Mouse (Mus musculus) heart, embryonic 11.5 days (tissue): ENCODE results near the gene Prpf3. TPM values are rescaled to one million over a fixed set of nuclear protein-coding genes. Genes with fewer than 3 reads are reported as not detected.
A peak's percentile ranks its signal among the peaks of the same experiment; 100 is the strongest.
"Not testable (repeated sequence)": the region's sequence is repeated elsewhere in the genome, so short reads cannot be mapped to it uniquely, and the experiment has no call there.

Experiments
- ATAC-seq: fragments of 200-750 bp; cut with Nextera tagmentation; replicated peaks from 2 replicates; pipeline ENCODE4 v1.8.0; 2017; ENCODE audit warnings: moderate library complexity; ENCODE audit not compliant: insufficient number of reproducible peaks, low FRiP score, low TSS enrichment
- H3K27ac ChIP-seq: fragments of 300-500 bp; sonication (generic); 2 replicates; pipeline ENCODE4 v1.5.1; 2014; ENCODE audit warnings: mild to moderate bottlenecking, low read depth, low read length
- H3K27me3 ChIP-seq: fragments of 300-500 bp; sonication (generic); 2 replicates; pipeline ENCODE4 v1.6.1; 2014; ENCODE audit warnings: mild to moderate bottlenecking, low read length, mixed read lengths; ENCODE audit not compliant: control insufficient read depth, insufficient read depth
- H3K36me3 ChIP-seq: fragments of 300-500 bp; sonication (generic); 2 replicates; pipeline ENCODE4 v1.6.1; 2014; ENCODE audit warnings: mild to moderate bottlenecking, low read length, moderate library complexity, mixed read lengths; ENCODE audit not compliant: control insufficient read depth, insufficient read depth
- H3K4me1 ChIP-seq: fragments of 300-500 bp; sonication (generic); 2 replicates; pipeline ENCODE4 v1.6.1; 2014; ENCODE audit warnings: low read length; ENCODE audit not compliant: control insufficient read depth, insufficient read depth
- H3K4me2 ChIP-seq: fragments of 300-500 bp; sonication (generic); 2 replicates; pipeline ENCODE4 v1.6.1; 2014; ENCODE audit warnings: mild to moderate bottlenecking, moderate library complexity
- H3K4me3 ChIP-seq: fragments of 300-500 bp; sonication (generic); 2 replicates; pipeline ENCODE4 v1.5.1; 2014; ENCODE audit warnings: low read depth, low read length
- H3K9ac ChIP-seq: fragments of 300-500 bp; sonication (generic); 2 replicates; pipeline ENCODE4 v1.6.1; 2014; ENCODE audit warnings: mild to moderate bottlenecking, low read depth, low read length, moderate library complexity
- H3K9me3 ChIP-seq: fragments of 300-500 bp; sonication (generic); replicated peaks from 2 replicates; pipeline ENCODE4 v1.6.1; 2016; ENCODE audit warnings: low read length; ENCODE audit not compliant: control insufficient read depth
- WGBS: fragments of 180-500 bp; shearing (Covaris S2); extraction: QIAGEN DNeasy Blood & Tissue Kit; methylation state at CpG from one replicate; pipeline ENCODE4 v1.1.7; 2014; ENCODE audit not compliant: insufficient replicate concordance; 5-methylcytosine and 5-hydroxymethylcytosine counted together
- polyA plus RNA-seq: library from polyadenylated mRNA; unstranded; fragments of >200 nt; fragmentation: Nextera tagmentation; extraction: Ambion mirVana; gene quantifications from 2 replicates; pipeline ENCODE4 v1.2.1, GENCODE M21; 2014

Gene Prpf3
- 40.5 and 40.6 TPM in 2 replicates for polyA plus RNA-seq

DNA sequence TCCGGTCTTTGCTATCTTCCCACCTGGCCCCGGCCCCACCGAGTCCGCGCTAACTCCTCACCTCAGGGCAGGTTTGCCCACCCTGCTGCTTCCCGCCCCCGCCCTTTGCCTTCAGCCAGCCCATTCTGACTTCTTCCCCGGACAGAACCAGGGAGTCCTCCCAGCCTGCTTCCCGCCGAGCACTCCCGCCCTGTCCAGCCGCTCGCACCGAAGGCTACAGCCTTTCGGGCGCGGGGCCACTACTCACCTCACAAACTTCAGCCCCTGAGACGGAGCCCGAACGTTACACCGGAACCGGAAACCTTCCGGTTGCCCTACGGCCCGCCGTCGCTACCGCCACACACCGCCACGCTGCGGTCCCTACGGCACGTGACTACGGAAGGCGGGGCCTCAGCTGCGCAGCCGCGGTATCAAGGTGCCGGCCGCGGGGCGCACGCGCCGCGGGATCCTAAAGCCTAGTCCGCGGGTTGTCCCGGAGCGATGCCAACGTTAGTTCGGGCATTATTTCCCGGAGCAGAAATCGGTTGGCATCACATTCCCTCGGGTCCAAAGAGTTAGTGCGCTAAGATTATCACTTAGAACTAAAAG, at the start of gene Prpf3:
Prpf3 (minus strand) TSS at position 384 of the 588 bp plus-strand sequence.
- no peaks in the 10 kb centered on the region for H3K27me3 ChIP-seq
- peaks cover 11% of the 10 kb centered on the region; the same call in 1 of the 2 replicates for H3K4me1 ChIP-seq
- H3K36me3 ChIP-seq = peaks cover 14% of the 10 kb centered on the region
- no peaks in the 10 kb centered on the region for H3K9me3 ChIP-seq
- peak within 1 kb of the TSS; percentile 89 for H3K9ac ChIP-seq
- peak within 1 kb of the TSS; percentile 88 for H3K4me3 ChIP-seq
- peak within 1 kb of the TSS; percentile 74 for H3K4me2 ChIP-seq
- ATAC-seq = peak; percentile 96
- peak within 1 kb of the TSS; percentile 60 for H3K27ac ChIP-seq
- under 1% methylated on average over 56 of the region's 56 CpGs for WGBS

DNA sequence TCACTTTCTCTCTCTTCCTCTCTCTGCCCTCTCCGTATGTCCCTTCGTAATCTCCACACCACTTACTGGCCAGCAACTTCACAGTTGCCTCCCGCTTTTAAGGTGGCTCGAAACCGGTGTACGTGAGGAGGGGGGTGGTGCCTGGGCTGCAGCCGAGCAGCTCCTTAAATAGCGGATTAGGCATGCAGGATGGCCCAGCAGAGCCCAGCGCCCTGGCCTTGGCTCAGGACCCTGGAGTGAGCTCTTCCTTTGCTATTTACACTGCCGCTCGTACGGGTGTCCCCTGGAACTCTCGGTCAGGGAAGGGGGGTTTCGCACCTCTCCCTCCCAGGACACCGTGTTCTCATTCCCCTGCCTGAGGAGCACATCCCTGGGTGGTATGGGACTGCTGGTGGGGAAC, 48.9 kb upstream of the Prpf3 start, which contains the start of gene Car14:
Car14 (minus strand) TSS at position 124 of the 400 bp plus-strand sequence.
- Histone ChIP-seq H3K36me3 (no peaks in the 10 kb centered on the region), H3K4me3 (peak within 1 kb of the TSS; percentile 48), H3K4me2 (peak within 1 kb of the TSS; percentile 90), H3K9me3 (no peaks in the 10 kb centered on the region), H3K4me1 (peaks cover 35% of the 10 kb centered on the region), H3K27ac (peak within 1 kb of the TSS; percentile 69), H3K27me3 (no peaks in the 10 kb centered on the region), H3K9ac (peak within 1 kb of the TSS; percentile 72)
- 2% methylated on average over 15 of the region's 15 CpGs for WGBS
- peak; percentile 44; the same call in 1 of the 2 replicates for ATAC-seq

DNA sequence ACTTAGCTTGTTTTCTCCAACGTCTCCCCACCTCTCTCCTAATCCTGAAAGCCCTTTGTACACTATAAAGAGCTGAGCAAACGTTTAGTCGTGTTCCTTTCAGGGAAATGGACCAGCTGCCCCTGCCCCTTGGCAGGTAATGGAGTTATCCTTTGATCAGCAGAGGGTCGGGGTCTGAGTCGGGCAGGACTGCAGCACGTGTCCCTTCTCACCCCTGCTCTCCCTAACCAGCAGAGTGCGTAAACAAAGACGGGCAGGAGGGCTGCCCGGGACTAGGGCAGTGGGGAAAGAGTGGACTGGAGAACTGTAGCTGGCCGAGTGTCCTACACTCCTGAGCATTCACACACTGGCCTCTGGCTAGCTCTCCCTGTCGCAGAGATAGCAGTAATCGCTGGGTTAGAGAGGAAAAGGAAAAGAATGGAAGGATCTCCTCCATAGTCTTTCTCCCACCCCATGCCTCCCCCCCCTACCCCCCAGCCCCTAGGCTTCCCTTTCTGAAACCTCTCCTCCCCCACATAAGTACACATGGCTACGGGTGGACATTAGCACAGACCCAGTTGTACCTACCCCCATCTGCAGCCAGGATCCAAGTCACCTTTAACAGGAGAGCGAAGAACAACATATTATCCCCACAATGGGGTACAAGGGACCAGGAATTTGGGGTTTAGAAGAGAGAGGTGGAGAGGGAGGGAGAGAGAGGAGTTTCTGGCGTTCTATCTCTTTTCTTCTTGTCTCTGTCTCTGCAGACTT, 48.2 kb upstream of the Prpf3 start:
- Histone ChIP-seq H3K27me3 (no peaks in the 10 kb centered on the region), H3K9ac (peak overlapping the region; percentile 72), H3K4me3 (peak overlapping the region; percentile 48), H3K4me1 (peaks cover 35% of the 10 kb centered on the region), H3K9me3 (no peaks in the 10 kb centered on the region), H3K4me2 (peak overlapping the region; percentile 90), H3K27ac (peak overlapping the region; percentile 69), H3K36me3 (no peaks in the 10 kb centered on the region)
- WGBS = 2% methylated on average over 15 of the region's 15 CpGs
- ATAC-seq = no peak

DNA sequence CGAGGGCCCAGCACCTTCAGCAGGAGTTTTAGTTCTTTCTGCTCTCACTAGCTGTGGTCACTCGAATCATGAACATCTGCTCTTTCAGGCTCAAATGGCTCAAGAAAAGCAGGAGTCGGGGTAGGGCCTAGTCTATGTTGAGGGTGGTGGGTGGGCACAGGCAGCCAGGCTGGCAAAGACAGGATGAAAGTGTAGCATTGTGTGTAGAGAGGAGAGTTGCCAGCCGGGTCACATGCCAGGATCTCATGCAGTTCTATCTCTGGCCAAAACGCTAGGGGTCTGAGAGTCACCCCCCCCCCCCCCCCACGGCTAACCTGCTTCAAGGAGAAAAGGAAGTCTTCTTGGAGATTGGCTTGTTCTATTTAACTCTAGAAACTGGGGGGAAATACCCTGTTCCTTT, 47.0 kb upstream of the Prpf3 start:
- Histone ChIP-seq H3K4me3 (no peak overlapping the region; the same call in 1 of the 2 replicates), H3K4me1 (peaks cover 35% of the 10 kb centered on the region), H3K27ac (0 out of 2 replicates have a peak overlapping the region, but pooled peaks have one; percentile 41), H3K9me3 (no peaks in the 10 kb centered on the region), H3K9ac (peak overlapping the region; percentile 39), H3K27me3 (no peaks in the 10 kb centered on the region), H3K4me2 (peak overlapping the region; percentile 90), H3K36me3 (no peaks in the 10 kb centered on the region)
- 37% methylated on average over 6 of the region's 6 CpGs for WGBS
- ATAC-seq = no peak

DNA sequence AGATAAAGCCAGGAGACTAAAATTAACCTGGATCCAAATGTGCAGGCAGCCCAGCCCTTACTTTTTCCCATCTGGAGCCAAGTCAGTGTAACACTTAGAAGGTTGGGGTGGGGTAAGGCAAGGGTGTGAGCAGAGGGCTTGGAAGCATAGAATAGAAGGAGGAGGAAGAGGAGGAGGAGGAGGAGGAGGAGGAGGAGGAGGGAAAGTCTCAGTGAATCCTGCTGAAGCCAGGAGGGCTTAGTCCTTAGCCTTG, 46.6 kb upstream of the Prpf3 start:
- H3K27ac ChIP-seq = 0 out of 2 replicates have a peak overlapping the region, but pooled peaks have one; percentile 41
- no peaks in the 10 kb centered on the region for H3K36me3 ChIP-seq
- no peaks in the 10 kb centered on the region for H3K27me3 ChIP-seq
- H3K4me3 ChIP-seq = 0 out of 2 replicates have a peak overlapping the region, but pooled peaks have one; percentile 2
- H3K4me2 ChIP-seq = peak overlapping the region; percentile 90
- ATAC-seq = no peak
- no peaks in the 10 kb centered on the region for H3K9me3 ChIP-seq
- H3K4me1 ChIP-seq = peaks cover 35% of the 10 kb centered on the region
- H3K9ac ChIP-seq = peak overlapping the region; percentile 39

DNA sequence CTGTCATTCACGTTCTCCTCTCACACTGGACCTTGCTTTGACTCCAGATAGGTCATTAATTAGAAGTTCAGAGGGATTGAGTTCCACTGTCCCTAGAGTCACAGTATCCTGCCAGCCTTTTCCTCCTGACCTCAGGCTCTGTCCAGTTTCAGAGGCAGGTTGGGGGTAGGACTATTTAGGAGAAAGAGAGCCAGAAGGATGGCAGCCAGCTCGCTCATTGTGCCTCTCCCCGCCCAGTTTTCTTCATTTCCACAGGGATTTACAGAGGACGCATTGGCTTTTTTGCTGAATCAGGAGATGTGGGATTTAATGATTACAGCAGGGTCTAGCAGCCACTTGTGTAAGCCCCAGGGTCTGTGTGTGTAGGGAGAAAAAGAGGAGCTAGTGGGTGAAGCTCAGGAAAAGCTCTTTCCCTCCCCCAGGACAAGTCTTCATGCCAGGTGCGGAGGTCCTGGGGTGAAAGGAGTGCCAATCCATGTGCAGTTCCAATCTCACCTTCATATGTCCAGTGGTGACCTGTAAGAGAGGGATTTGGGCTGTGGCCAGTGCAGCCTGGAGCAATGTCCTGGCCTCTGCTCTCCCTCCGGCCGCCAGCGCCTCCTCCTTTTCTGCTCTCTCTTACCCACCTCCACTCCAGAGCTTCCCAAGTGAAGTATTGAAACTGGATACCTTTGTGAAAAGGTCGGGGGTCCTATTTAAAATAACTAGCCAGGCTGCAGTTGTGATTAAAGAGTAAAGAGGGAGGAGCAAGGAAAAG, 46.1 kb upstream of the Prpf3 start:
- 0 out of 2 replicates have a peak overlapping the region, but pooled peaks have one; percentile 41 for H3K27ac ChIP-seq
- H3K4me3 ChIP-seq = no peak overlapping the region
- peaks cover 35% of the 10 kb centered on the region for H3K4me1 ChIP-seq
- H3K9me3 ChIP-seq = no peaks in the 10 kb centered on the region
- peak overlapping the region; percentile 39; the same call in 1 of the 2 replicates for H3K9ac ChIP-seq
- peak overlapping the region; percentile 90 for H3K4me2 ChIP-seq
- H3K36me3 ChIP-seq = no peaks in the 10 kb centered on the region
- no peaks in the 10 kb centered on the region for H3K27me3 ChIP-seq
- WGBS = 63% methylated on average over 9 of the region's 9 CpGs
- ATAC-seq = no peak

DNA sequence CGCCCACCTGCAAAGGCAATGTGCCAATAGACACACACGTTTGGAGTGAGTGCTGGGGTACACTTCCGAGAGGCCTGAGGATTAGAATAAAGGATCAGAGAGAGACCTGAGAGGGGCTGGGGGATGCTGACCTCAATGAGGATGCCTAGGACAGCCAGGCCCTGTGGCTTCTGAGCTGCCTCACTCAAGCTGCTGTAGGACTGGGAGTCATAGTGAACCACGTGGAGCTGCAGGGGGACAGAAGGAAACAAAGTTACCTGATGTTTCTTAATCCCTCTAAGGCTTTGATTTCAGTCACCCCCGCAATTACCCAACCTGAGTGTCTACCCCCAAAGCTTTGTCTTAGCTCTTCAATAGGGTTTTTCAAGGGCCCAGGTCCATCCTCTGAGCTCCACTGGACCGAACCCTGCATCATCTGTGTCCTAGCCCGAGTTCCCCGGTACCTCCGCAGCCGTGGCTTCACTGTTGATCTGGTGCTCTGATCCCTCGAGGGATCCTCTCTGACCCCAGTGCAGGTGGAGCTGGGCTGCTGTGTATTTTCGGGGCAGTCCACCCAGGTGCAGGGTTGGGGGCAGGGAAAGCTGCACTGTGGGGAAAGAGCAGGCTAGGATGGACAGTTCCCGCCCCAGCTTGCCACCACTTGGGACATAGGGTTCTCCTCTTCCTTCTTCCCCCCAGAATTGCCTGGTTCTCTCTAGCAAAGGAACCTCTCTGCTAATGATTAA, 44.3 kb upstream of the Prpf3 start:
- Histone ChIP-seq H3K4me2 (no peak overlapping the region), H3K36me3 (no peaks in the 10 kb centered on the region), H3K4me1 (peaks cover 26% of the 10 kb centered on the region), H3K9ac (no peak overlapping the region), H3K4me3 (no peak overlapping the region), H3K27ac (no peak overlapping the region), H3K9me3 (no peaks in the 10 kb centered on the region), H3K27me3 (no peaks in the 10 kb centered on the region)
- 81% methylated on average over 13 of the region's 13 CpGs for WGBS
- ATAC-seq = no peak

DNA sequence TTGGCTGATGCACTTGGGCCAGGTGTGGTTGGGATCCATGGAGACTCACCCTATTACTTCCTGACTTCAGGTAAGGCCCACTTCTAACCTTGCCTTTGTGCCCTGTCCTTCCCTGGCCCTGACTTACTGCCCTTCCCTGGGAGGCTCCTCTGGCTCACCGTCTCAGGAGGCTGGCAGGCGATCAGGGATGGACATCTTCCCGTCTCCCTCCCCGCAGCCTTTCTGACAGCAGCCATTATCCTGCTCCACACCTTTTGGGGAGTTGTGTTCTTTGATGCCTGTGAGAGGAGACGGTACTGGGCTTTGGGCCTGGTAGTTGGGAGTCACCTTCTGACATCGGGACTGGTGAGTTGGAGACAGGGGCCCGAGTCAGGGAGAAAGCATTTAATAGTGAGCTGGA, 39.8 kb upstream of the Prpf3 start:
- H3K9ac ChIP-seq, H3K9me3 ChIP-seq, H3K4me2 ChIP-seq, H3K27me3 ChIP-seq, H3K4me3 ChIP-seq, H3K36me3 ChIP-seq, ATAC-seq, H3K27ac ChIP-seq: not testable (repeated sequence)
- H3K4me1 ChIP-seq = peaks cover 14% of the 10 kb centered on the region
- 83% methylated on average over 7 of the region's 7 CpGs for WGBS
